Mouse (Mus musculus) gastrocnemius, postnatal 25 days (tissue): ENCODE measurements around the gene Mllt3. TPM values are rescaled to one million over a fixed set of nuclear protein-coding genes. Genes with fewer than 3 reads are reported as not detected.

Experiments used
- total RNA-seq, 2 experiments: library from RNA; stranded (reverse); gene quantifications; 1 replicate in 1 of 2; 2 replicates in 1 of 2; pipeline ENCODE4 v1.2.3; 2021

The Mllt3 gene
- total RNA-seq, 2 experiments from 2014 or later, result 59.8 to 62.8 TPM

Other genes starting within 250 kb of the Mllt3 start
- gene Focad, start 61.3 kb upstream of the Mllt3 start, total RNA-seq, result 10 to 100 TPM; 10.1 to 11.1 TPM